Mouse (Mus musculus) liver, embryonic 16.5 days (tissue): ENCODE data around the gene Fkbp5. TPM values are rescaled to one million over a fixed set of nuclear protein-coding genes. Genes with fewer than 3 reads are reported as not detected.

Source experiments
- ATAC-seq: fragments of 200-750 bp; cut with Nextera tagmentation; 2 replicates; pipeline ENCODE4 v1.8.0; 2017; ENCODE audit warnings: low read depth, mild to moderate bottlenecking, moderate number of reproducible peaks, moderate library complexity
- H3K27ac ChIP-seq: fragments of 300-500 bp; sonication (generic); 2 replicates; pipeline ENCODE4 v1.5.1; 2014; ENCODE audit warnings: mild to moderate bottlenecking, low read length
- H3K27me3 ChIP-seq: fragments of 300-500 bp; sonication (generic); 2 replicates; pipeline ENCODE4 v1.6.1; 2014; ENCODE audit warnings: low read depth, low read length, mixed read lengths; ENCODE audit not compliant: control insufficient read depth, insufficient read depth
- H3K36me3 ChIP-seq: fragments of 300-500 bp; sonication (generic); 2 replicates; pipeline ENCODE4 v1.6.1; 2014; ENCODE audit warnings: mild to moderate bottlenecking; ENCODE audit not compliant: control insufficient read depth, insufficient read depth
- H3K4me1 ChIP-seq: fragments of 300-500 bp; sonication (generic); 2 replicates; pipeline ENCODE4 v1.6.1; 2014; ENCODE audit warnings: low read depth, low read length, mixed read lengths; ENCODE audit not compliant: control insufficient read depth
- H3K4me2 ChIP-seq: fragments of 300-500 bp; sonication (generic); 2 replicates; pipeline ENCODE4 v1.6.1; 2014; ENCODE audit warnings: low read depth, low read length, mixed read lengths
- H3K4me3 ChIP-seq: fragments of 300-500 bp; sonication (generic); 2 replicates; pipeline ENCODE4 v1.5.1; 2014; ENCODE audit warnings: low read depth, mild to moderate bottlenecking, low read length
- H3K9ac ChIP-seq: fragments of 300-500 bp; sonication (generic); 2 replicates; pipeline ENCODE4 v1.6.1; 2014; ENCODE audit warnings: low read depth, low read length
- H3K9me3 ChIP-seq: fragments of 300-500 bp; sonication (generic); replicated peaks from 2 replicates; pipeline ENCODE4 v1.6.1; 2016; ENCODE audit warnings: low read length; ENCODE audit not compliant: control insufficient read depth
- WGBS: fragments of 180-500 bp; shearing (Covaris S2); extraction: QIAGEN DNeasy Blood & Tissue Kit; methylation state at CpG from one replicate; pipeline ENCODE4 v1.1.7; 2014; ENCODE audit not compliant: insufficient replicate concordance; 5-methylcytosine and 5-hydroxymethylcytosine counted together
- polyA plus RNA-seq: library from polyadenylated mRNA; unstranded; fragments of >200 nt; fragmentation: Nextera tagmentation; extraction: Ambion mirVana; gene quantifications from 2 replicates; pipeline ENCODE4 v1.2.1, GENCODE M21; 2015

Gene Fkbp5
- polyA plus RNA-seq, 1 experiment from 2014 or later = 21.5 TPM

- no peaks in the 10 kb centered on the region for H3K36me3 ChIP-seq
- ATAC-seq = no peak
- H3K4me1 ChIP-seq = no peaks in the 10 kb centered on the region
- 55% methylated on average over 2 of the region's 2 CpGs for WGBS
- no peak overlapping the region for H3K27ac ChIP-seq
- H3K27me3 ChIP-seq = no peaks in the 10 kb centered on the region
- no peak overlapping the region for H3K9ac ChIP-seq
- H3K4me3 ChIP-seq = no peak overlapping the region
- H3K9me3 ChIP-seq = no peaks in the 10 kb centered on the region
- no peak overlapping the region for H3K4me2 ChIP-seq
Measured at GRCm38 (mm10) chr17:28499190-28499589, 18.1 kb downstream of the Fkbp5 start.

GRCm38 (mm10) chr17:28495832-28496231 is 21.5 kb downstream of the Fkbp5 start:
- Histone ChIP-seq H3K4me1 (no peaks in the 10 kb centered on the region), H3K9me3 (no peaks in the 10 kb centered on the region), H3K36me3 (no peaks in the 10 kb centered on the region), H3K4me2 (no peak overlapping the region), H3K4me3 (no peak overlapping the region), H3K27ac (no peak overlapping the region), H3K9ac (no peak overlapping the region), H3K27me3 (no peaks in the 10 kb centered on the region)
- 72% methylated on average over 8 of the region's 8 CpGs for WGBS
- no peak for ATAC-seq

- Histone ChIP-seq H3K9me3 (0 out of 2 replicates have a peak, but pooled peaks cover 2% of the 10 kb centered on the region), H3K4me2 (no peak overlapping the region), H3K36me3 (no peaks in the 10 kb centered on the region), H3K4me1 (peaks cover 4% of the 10 kb centered on the region), H3K4me3 (no peak overlapping the region), H3K27ac (no peak overlapping the region), H3K9ac (no peak overlapping the region), H3K27me3 (no peaks in the 10 kb centered on the region)
- 74% methylated on average over 14 of the region's 14 CpGs for WGBS
- no peak for ATAC-seq
Measured at GRCm38 (mm10) chr17:28491035-28491770, 26.1 kb downstream of the Fkbp5 start.

GRCm38 (mm10) chr17:28488258-28489013 is 28.9 kb downstream of the Fkbp5 start:
- H3K4me2 ChIP-seq = no peak overlapping the region
- H3K9ac ChIP-seq = no peak overlapping the region
- H3K9me3 ChIP-seq = 0 out of 2 replicates have a peak, but pooled peaks cover 2% of the 10 kb centered on the region
- no peak overlapping the region for H3K4me3 ChIP-seq
- H3K27ac ChIP-seq = no peak overlapping the region
- WGBS = 34% methylated on average over 7 of the region's 7 CpGs
- no peaks in the 10 kb centered on the region for H3K36me3 ChIP-seq
- peaks cover 7% of the 10 kb centered on the region for H3K27me3 ChIP-seq
- no peak for ATAC-seq
- H3K4me1 ChIP-seq = peaks cover 10% of the 10 kb centered on the region

GRCm38 (mm10) chr17:28487584-28488257 is 29.6 kb downstream of the Fkbp5 start:
- no peak overlapping the region for H3K4me3 ChIP-seq
- H3K27ac ChIP-seq = no peak overlapping the region
- no peak overlapping the region for H3K4me2 ChIP-seq
- ATAC-seq = no peak
- H3K9me3 ChIP-seq = 0 out of 2 replicates have a peak, but pooled peaks cover 2% of the 10 kb centered on the region
- peaks cover 10% of the 10 kb centered on the region for H3K4me1 ChIP-seq
- no peak overlapping the region for H3K9ac ChIP-seq
- peaks cover 7% of the 10 kb centered on the region for H3K27me3 ChIP-seq
- WGBS = 75% methylated on average over 18 of the region's 18 CpGs
- H3K36me3 ChIP-seq = no peaks in the 10 kb centered on the region

GRCm38 (mm10) chr17:28486720-28487119 is 30.6 kb downstream of the Fkbp5 start:
- no peaks in the 10 kb centered on the region for H3K36me3 ChIP-seq
- 0 out of 2 replicates have a peak, but pooled peaks cover 2% of the 10 kb centered on the region for H3K9me3 ChIP-seq
- no peak overlapping the region for H3K4me3 ChIP-seq
- peak overlapping the region; percentile 88; the same call in 1 of the 2 replicates for H3K4me2 ChIP-seq
- H3K9ac ChIP-seq = no peak overlapping the region
- H3K4me1 ChIP-seq = peaks cover 10% of the 10 kb centered on the region
- ATAC-seq = no peak
- 60% methylated on average over 6 of the region's 6 CpGs for WGBS
- peaks cover 7% of the 10 kb centered on the region for H3K27me3 ChIP-seq
- no peak overlapping the region for H3K27ac ChIP-seq

GRCm38 (mm10) chr17:28485977-28486400 is 31.3 kb downstream of the Fkbp5 start:
- Histone ChIP-seq H3K9ac (peak overlapping the region; percentile 71), H3K27ac (peak overlapping the region; percentile 69), H3K36me3 (no peaks in the 10 kb centered on the region), H3K27me3 (peaks cover 7% of the 10 kb centered on the region), H3K9me3 (0 out of 2 replicates have a peak, but pooled peaks cover 2% of the 10 kb centered on the region), H3K4me2 (peak overlapping the region; percentile 88), H3K4me3 (peak overlapping the region; percentile 75), H3K4me1 (peaks cover 10% of the 10 kb centered on the region)
- peak; percentile 99 for ATAC-seq
- under 1% methylated on average over 33 of the region's 58 CpGs for WGBS

- H3K4me3 ChIP-seq = peak overlapping the region; percentile 75
- H3K9me3 ChIP-seq = 0 out of 2 replicates have a peak, but pooled peaks cover 2% of the 10 kb centered on the region
- peak overlapping the region; percentile 71 for H3K9ac ChIP-seq
- peaks cover 7% of the 10 kb centered on the region for H3K27me3 ChIP-seq
- peak overlapping the region; percentile 88 for H3K4me2 ChIP-seq
- H3K36me3 ChIP-seq = no peaks in the 10 kb centered on the region
- WGBS = under 1% methylated on average over 58 of the region's 77 CpGs
- peaks cover 10% of the 10 kb centered on the region for H3K4me1 ChIP-seq
- ATAC-seq = peak; percentile 4
- H3K27ac ChIP-seq = peak overlapping the region; percentile 69
Measured at GRCm38 (mm10) chr17:28485446-28485948, 31.8 kb downstream of the Fkbp5 start.
